Mouse (Mus musculus): ENCODE data around the gene Prdm4.

Gene Prdm4

DNA sequence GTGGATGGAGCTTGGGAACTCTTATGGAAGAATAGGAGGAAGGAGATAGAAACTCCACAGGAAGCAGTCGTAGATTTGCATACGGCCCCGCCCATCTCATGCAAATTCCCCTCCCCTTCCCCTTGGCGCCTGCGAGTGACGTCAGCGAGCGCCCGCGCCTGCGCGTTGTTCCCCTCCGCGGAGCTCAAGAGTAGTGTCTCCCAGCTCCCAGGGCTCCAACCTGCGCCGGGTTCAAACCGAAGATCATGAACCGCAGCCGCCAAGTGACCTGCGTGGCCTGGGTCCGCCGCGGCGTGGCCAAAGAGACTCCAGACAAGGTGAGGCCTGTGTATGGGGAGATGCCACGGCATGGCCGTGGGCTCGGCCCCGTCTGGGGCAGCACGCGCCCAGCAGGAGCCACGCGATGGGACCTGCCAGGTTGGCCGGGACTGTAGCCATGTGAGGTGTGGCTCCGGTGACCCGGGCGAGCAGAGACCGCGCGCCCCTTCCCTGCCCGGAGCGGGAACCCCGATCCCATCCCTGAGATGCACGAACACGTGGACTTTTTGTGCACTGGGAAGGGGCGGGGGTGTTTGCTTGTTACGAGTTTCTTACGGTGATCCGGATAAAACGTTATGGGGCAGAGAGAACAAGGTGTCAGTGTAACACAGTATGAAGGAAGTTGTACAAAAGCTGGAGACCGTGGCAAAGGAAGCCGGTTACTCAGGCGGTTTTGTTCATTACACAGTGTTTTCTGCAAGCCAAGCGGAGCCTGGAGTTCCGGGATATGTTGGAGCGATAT lies 45.1 kb downstream of the Prdm4 start:
- DNase-seq (ENCODE audit: low spot score): peak; percentile 92

- no peak for DNase-seq (ENCODE audit: low spot score)
These were observed 70.7 kb downstream of the Prdm4 start for GRCm38 (mm10) chr10:85846105-85846862.

All from embryo, embryonic 10 days (tissue).